Comparison of ENCODE assay signal across 8 mouse cellular contexts in genomic region chrX:145672776-145673175, GRCm38 (mm10).
DNase-seq lines count a peak whose midpoint lies in the region; ATAC-seq lines count a peak whose summit lies in the region.

No protein-coding gene starts in this region.

- H3K9ac ChIP-seq in neural tube, embryonic 11.5 days (ENCODE audit: low read length) = no peak overlapping the region
- no peak overlapping the region for H3K9ac ChIP-seq in neural tube, embryonic 15.5 days (replicated peaks)

- H3K27me3 ChIP-seq in neural tube, embryonic 11.5 days (ENCODE audit: control insufficient read depth, insufficient read depth, low read length) = no peaks in the 10 kb centered on the region
- H3K27me3 ChIP-seq in neural tube, embryonic 15.5 days (replicated peaks) = no peaks in the 10 kb centered on the region

- no peak overlapping the region for H3K4me3 ChIP-seq in neural tube, embryonic 11.5 days (ENCODE audit: low read depth, low read length)
- no peak overlapping the region for H3K4me3 ChIP-seq in neural tube, embryonic 15.5 days (replicated peaks)

- H3K36me3 ChIP-seq in neural tube, embryonic 11.5 days (ENCODE audit: control insufficient read depth, insufficient read depth, low read length) = no peaks in the 10 kb centered on the region
- H3K36me3 ChIP-seq in neural tube, embryonic 15.5 days = no peaks in the 10 kb centered on the region

- DNase-seq in gastrocnemius, adult 18-20 months (ENCODE audit: low spot score) = peak; percentile 7
- DNase-seq in gastrocnemius, postnatal 4 days (ENCODE audit: low spot score in 2 of 2) = no peak
- peak; percentile 10 for DNase-seq in neural tube, embryonic 11.5 days (ENCODE audit: low spot score)
- DNase-seq in c-Kit-positive CD71-positive TER-119-negative erythroid progenitor cells, embryonic 14.5 days (ENCODE audit: low read depth) = peak; percentile 23
- peak; percentile 21 for DNase-seq in kidney, postnatal 10 days
- DNase-seq in retina, postnatal 1 day = peak; percentile 51
- no peak for DNase-seq in right cerebral cortex, postnatal 36 days (ENCODE audit: low spot score in 2 of 2)

- no peak overlapping the region for H3K4me2 ChIP-seq in neural tube, embryonic 11.5 days (ENCODE audit: low read depth)
- H3K4me2 ChIP-seq in neural tube, embryonic 15.5 days = no peak overlapping the region

- H3K27ac ChIP-seq in neural tube, embryonic 11.5 days (ENCODE audit: low read depth, low read length) = no peak overlapping the region
- H3K27ac ChIP-seq in neural tube, embryonic 15.5 days (replicated peaks) = no peak overlapping the region

- no peak for ATAC-seq in neural tube, embryonic 11.5 days (ENCODE audit: insufficient read depth, low FRiP score, low TSS enrichment)
- no peak for ATAC-seq in neural tube, embryonic 15.5 days (ENCODE audit: low FRiP score)

- no peaks in the 10 kb centered on the region for H3K4me1 ChIP-seq in neural tube, embryonic 11.5 days (ENCODE audit: control insufficient read depth, insufficient read depth, low read length)
- no peaks in the 10 kb centered on the region for H3K4me1 ChIP-seq in neural tube, embryonic 15.5 days

- no peaks in the 10 kb centered on the region for H3K9me3 ChIP-seq in neural tube, embryonic 11.5 days (ENCODE audit: control insufficient read depth, low read length)
- no peaks in the 10 kb centered on the region for H3K9me3 ChIP-seq in neural tube, embryonic 15.5 days (replicated peaks)

Comparison
In these comparisons a context has a peak if more than half of its experiments do, and no peak if none do; other contexts are left out.
1. DNase-seq: peak in gastrocnemius, adult 18-20 months (single experiment), neural tube, embryonic 11.5 days (single experiment), c-Kit-positive CD71-positive TER-119-negative erythroid progenitor cells, embryonic 14.5 days (single experiment), kidney, postnatal 10 days (single experiment) and retina, postnatal 1 day (single experiment); none in gastrocnemius, postnatal 4 days (0 of 2) and right cerebral cortex, postnatal 36 days (0 of 2).